16 mouse cellular contexts compared by ENCODE assay signal in the genomic region with DNA sequence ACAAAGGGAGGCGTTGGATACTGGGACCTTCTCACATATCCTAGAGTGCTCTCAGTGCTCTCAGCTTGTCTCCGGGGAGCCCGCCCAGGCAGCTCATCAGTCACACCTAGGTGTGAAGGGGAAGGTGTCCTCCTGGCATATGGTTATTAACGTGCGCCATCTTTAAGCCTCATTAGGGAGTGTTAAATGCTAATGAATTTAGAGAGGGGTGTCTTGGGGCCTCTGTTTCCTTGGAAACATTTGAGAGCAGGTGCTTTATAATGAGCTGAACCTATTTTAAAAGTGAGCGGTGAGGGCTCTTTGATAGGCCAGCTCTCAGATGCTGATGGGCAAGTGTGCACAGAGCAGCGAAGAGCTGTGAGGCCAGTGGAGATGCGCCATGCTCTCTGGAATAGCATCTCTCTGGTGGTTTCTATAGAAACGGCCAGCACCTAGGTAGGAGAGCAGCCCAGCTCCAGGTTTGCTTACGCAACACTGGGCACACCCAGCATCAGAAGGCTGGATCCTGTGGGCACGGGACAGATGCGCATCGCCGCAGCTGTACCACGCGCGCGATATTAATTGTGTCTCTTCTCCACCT. TPM values are rescaled to one million over a fixed set of nuclear protein-coding genes. Genes with fewer than 3 reads are reported as not detected.
DNase-seq lines count a peak whose midpoint lies in the region; ATAC-seq lines count a peak whose summit lies in the region.
"Had no signal": no experiment of that assay in that cellular context is flagged by ENCODE, and none has a peak within 500 bp of the region (broad histone marks: within the 10 kb centered on the region; RNA-seq: fewer than 3 reads in every experiment).

No protein-coding gene starts in this region.

- WGBS in forebrain, embryonic 15.5 days: 28% methylated on average over 18 of the region's 18 CpGs
- WGBS in midbrain, embryonic 12.5 days: 81% methylated on average over 18 of the region's 18 CpGs

- no peaks in the 10 kb centered on the region for H3K36me3 ChIP-seq in forebrain, embryonic 15.5 days
- H3K36me3 ChIP-seq in midbrain, embryonic 12.5 days: no peaks in the 10 kb centered on the region
- H3K36me3 ChIP-seq: neural tube, embryonic 12.5 days had no signal

- H3K9me3 ChIP-seq in forebrain, embryonic 15.5 days: no peaks in the 10 kb centered on the region
- H3K9me3 ChIP-seq in midbrain, embryonic 12.5 days: no peaks in the 10 kb centered on the region
- H3K9me3 ChIP-seq: megakaryocyte, embryonic 14.5 days; neural tube, embryonic 12.5 days had no signal

- H3K27me3 ChIP-seq in forebrain, embryonic 15.5 days: no peaks in the 10 kb centered on the region
- no peaks in the 10 kb centered on the region for H3K27me3 ChIP-seq in midbrain, embryonic 12.5 days
- H3K27me3 ChIP-seq: megakaryocyte, embryonic 14.5 days; neural tube, embryonic 12.5 days; Patski had no signal

- H3K27ac ChIP-seq in forebrain, embryonic 15.5 days (replicated peaks): 0 out of 2 replicates have a peak overlapping the region, but pooled peaks have one; percentile 12
- H3K27ac ChIP-seq in midbrain, embryonic 12.5 days (replicated peaks): 0 out of 2 replicates have a peak overlapping the region, but pooled peaks have one; percentile 10
- H3K27ac ChIP-seq: liver, embryonic 14.5 days; neural tube, embryonic 12.5 days had no signal

- H3K4me3 ChIP-seq in forebrain, embryonic 15.5 days: no peak overlapping the region
- H3K4me3 ChIP-seq in midbrain, embryonic 12.5 days: no peak overlapping the region
- H3K4me3 ChIP-seq: megakaryocyte, embryonic 14.5 days; neural tube, embryonic 12.5 days had no signal

- no peak overlapping the region for H3K4me2 ChIP-seq in forebrain, embryonic 15.5 days (replicated peaks)
- H3K4me2 ChIP-seq in midbrain, embryonic 12.5 days (replicated peaks): no peak overlapping the region
- H3K4me2 ChIP-seq: neural tube, embryonic 12.5 days had no signal

- peaks cover 14% of the 10 kb centered on the region for H3K4me1 ChIP-seq in forebrain, embryonic 15.5 days
- H3K4me1 ChIP-seq in midbrain, embryonic 12.5 days: peaks cover 19% of the 10 kb centered on the region
- H3K4me1 ChIP-seq: megakaryocyte, embryonic 14.5 days had no signal

- peak; percentile 44; the same call in 1 of the 2 replicates for ATAC-seq in frontal cortex, adult (ENCODE audit: low TSS enrichment)
- ATAC-seq in forebrain, embryonic 15.5 days (replicated peaks): peak; percentile 66
- ATAC-seq in midbrain, embryonic 12.5 days (ENCODE audit: low FRiP score, low read depth): peak; percentile 58; the same call in 1 of the 2 replicates
- ATAC-seq: Patski had no signal

- no peak overlapping the region for H3K9ac ChIP-seq in forebrain, embryonic 15.5 days (replicated peaks)
- no peak overlapping the region for H3K9ac ChIP-seq in midbrain, embryonic 12.5 days (replicated peaks)
- H3K9ac ChIP-seq: liver, embryonic 14.5 days; neural tube, embryonic 12.5 days had no signal

- DNase-seq in frontal cortex, postnatal 14 days (ENCODE audit: low spot score in 2 of 2): no peak
- peak; percentile 66 for DNase-seq in brain, adult 2 months (ENCODE audit: low read depth, low spot score)
- DNase-seq in kidney, postnatal 36 days: no peak
- DNase-seq in cerebellum, postnatal 4 days (ENCODE audit: low spot score in 2 of 2): no peak
- DNase-seq in MN1 (ENCODE audit: low spot score): no peak
- DNase-seq: cerebellum, adult 18-20 months; kidney, adult 9 months; lung, postnatal 10 days; thymus, adult 2 months had no signal

RNA-seq across cellular contexts. Expression of a gene that starts 57.9 kb away (rescaled TPM):
- 19.2 and 20.2 TPM in 2 replicates for polyA plus RNA-seq in forebrain, embryonic 15.5 days (2015; fragmentation: Nextera tagmentation; extraction: Ambion mirVana)
- polyA plus RNA-seq in midbrain, embryonic 12.5 days (2016; fragmentation: Nextera tagmentation; extraction: Ambion mirVana): 11.5 and 13.6 TPM in 2 replicates
